Mouse (Mus musculus) limb, embryonic 10.5 days (tissue): Measurements from ENCODE around the gene Vstm2a. TPM values are rescaled to one million over a fixed set of nuclear protein-coding genes. Genes with fewer than 3 reads are reported as not detected.

Experiments
- DNase-seq: peaks from one replicate; pipeline ENCODE4 v3.0.0-alpha.2; 2017; ENCODE audit warnings: low spot score
- H3K27ac ChIP-seq: fragments of 300-500 bp; sonication (generic); 2 replicates; pipeline ENCODE4 v1.5.1; 2016; ENCODE audit warnings: mild to moderate bottlenecking
- H3K27me3 ChIP-seq: fragments of 300-500 bp; sonication (generic); 2 replicates; pipeline ENCODE4 v1.6.1; 2016; ENCODE audit warnings: low read depth, mild to moderate bottlenecking; ENCODE audit not compliant: poor library complexity, severe bottlenecking
- H3K36me3 ChIP-seq: fragments of 300-500 bp; sonication (generic); 2 replicates; pipeline ENCODE4 v1.6.1; 2016; ENCODE audit warnings: mild to moderate bottlenecking, moderate library complexity
- H3K4me1 ChIP-seq: fragments of 300-500 bp; sonication (generic); 2 replicates; pipeline ENCODE4 v1.6.1; 2016
- H3K4me3 ChIP-seq: fragments of 300-500 bp; sonication (generic); 2 replicates; pipeline ENCODE4 v1.5.1; 2016; ENCODE audit warnings: mild to moderate bottlenecking, moderate library complexity
- H3K9me3 ChIP-seq: fragments of 300-500 bp; sonication (generic); replicated peaks from 2 replicates; pipeline ENCODE4 v1.6.1; 2016; ENCODE audit warnings: mild to moderate bottlenecking
- WGBS: fragments of 180-500 bp; shearing (Covaris S2); methylation state at CpG from one replicate; pipeline ENCODE4 v1.1.7; 2016; 5-methylcytosine and 5-hydroxymethylcytosine counted together
- polyA plus RNA-seq: library from polyadenylated mRNA; unstranded; fragments of >200 nt; fragmentation: Nextera tagmentation; extraction: Ambion mirVana; gene quantifications from 2 replicates; pipeline ENCODE4 v1.2.1, GENCODE M21; 2016

Gene Vstm2a
- polyA plus RNA-seq, 1 experiment from 2014 or later, result 0.74 TPM

DNA sequence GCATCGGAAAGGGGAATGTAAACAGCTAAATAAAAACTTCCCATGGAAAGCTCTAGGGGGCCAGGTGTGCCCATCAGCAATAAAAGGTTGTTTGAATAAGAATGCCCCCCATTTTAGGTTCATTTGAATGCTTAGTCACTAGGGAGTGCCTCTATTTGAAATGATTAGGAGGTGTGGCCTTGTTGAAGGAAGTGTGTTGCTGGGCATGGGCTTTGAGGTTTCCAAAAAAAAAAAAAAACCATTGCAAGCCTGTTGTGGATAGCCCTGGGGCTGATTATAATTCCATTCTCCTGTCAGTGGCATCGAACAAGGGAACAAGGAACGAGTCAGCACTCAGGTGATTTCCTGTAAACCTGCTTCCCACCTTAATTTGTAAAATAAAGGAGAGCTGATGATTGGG is 87.7 kb downstream of the Vstm2a start:
- Histone ChIP-seq H3K4me1 (no peaks in the 10 kb centered on the region), H3K27ac (no peak overlapping the region), H3K27me3 (no peaks in the 10 kb centered on the region), H3K4me3 (no peak overlapping the region), H3K36me3 (no peaks in the 10 kb centered on the region), H3K9me3 (no peaks in the 10 kb centered on the region)
- WGBS, result 39% methylated on average over 3 of the region's 3 CpGs
- no peak for DNase-seq

DNA sequence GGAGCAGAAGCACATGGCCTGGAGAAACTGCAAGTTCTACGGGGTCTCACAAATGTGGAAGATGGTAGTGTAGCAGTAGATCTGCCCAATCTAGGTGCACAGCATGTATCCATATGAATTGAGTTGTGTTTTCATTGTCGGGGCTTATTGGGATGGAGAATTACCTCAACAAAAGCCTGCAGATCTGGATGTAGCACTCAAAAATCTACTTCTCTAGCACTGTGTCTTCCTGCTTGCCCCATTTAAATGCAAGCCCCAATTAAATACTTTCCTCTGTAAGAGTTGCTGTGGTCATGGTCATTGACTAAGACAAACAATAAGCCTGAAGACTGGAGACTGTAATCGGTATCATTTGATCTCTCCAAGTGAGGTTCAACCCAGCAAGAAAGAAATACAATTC is 88.2 kb downstream of the Vstm2a start:
- DNase-seq, result no peak
- 90% methylated on average over 3 of the region's 3 CpGs for whole genome bisulfite sequencing
- H3K4me1 ChIP-seq, result no peaks in the 10 kb centered on the region
- no peaks in the 10 kb centered on the region for H3K36me3 ChIP-seq
- no peaks in the 10 kb centered on the region for H3K9me3 ChIP-seq
- H3K4me3 ChIP-seq, result no peak overlapping the region
- H3K27me3 ChIP-seq, result no peaks in the 10 kb centered on the region
- no peak overlapping the region for H3K27ac ChIP-seq

DNA sequence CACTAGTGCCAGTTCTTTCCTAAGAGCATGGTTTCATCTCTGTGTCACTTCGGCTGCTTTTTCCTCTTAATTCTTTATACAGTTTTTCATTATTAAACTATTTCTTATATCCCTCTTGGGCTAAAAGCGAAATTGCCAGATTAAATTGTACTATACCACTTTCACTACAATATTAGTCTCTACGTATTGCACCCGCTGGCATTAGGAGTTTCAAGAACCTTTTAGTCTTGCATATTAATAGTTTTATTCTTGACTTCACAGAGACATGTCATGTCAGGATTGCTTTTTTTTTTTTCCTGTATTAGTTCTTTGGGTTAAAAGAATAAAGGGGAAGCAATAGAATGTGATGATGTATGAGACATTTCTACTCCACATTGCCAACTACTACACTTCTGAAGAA is 94.4 kb downstream of the Vstm2a start:
- Histone ChIP-seq H3K9me3 (no peaks in the 10 kb centered on the region), H3K27ac (no peak overlapping the region), H3K36me3 (no peaks in the 10 kb centered on the region), H3K27me3 (no peaks in the 10 kb centered on the region), H3K4me1 (no peaks in the 10 kb centered on the region), H3K4me3 (no peak overlapping the region)
- 95% methylated on average over 4 of the region's 4 CpGs for WGBS
- DNase-seq, result no peak

DNA sequence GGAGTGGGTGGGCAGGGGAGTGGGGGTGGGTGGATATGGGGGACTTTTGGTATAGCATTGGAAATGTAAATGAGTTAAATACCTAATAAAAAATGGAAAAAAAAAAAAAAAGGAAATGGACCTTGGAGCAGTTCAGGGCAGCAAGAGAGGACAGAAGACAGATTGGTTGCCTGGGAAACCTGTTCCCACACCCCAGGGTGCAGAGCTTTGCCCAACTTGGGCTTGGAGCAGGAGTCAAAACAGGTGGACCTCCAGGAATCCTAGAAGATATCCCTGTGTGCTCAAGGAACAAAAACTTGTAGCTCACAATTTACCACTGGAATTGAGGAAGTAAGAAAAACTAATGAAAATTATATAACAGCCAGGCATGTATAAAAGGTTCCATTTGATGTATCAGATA is 96.8 kb downstream of the Vstm2a start:
- no peak overlapping the region for H3K4me3 ChIP-seq
- H3K27ac ChIP-seq, result no peak overlapping the region
- H3K9me3 ChIP-seq, result no peaks in the 10 kb centered on the region
- H3K4me1 ChIP-seq, result no peaks in the 10 kb centered on the region
- H3K36me3 ChIP-seq, result no peaks in the 10 kb centered on the region
- no peak for DNase-seq
- H3K27me3 ChIP-seq, result no peaks in the 10 kb centered on the region

DNA sequence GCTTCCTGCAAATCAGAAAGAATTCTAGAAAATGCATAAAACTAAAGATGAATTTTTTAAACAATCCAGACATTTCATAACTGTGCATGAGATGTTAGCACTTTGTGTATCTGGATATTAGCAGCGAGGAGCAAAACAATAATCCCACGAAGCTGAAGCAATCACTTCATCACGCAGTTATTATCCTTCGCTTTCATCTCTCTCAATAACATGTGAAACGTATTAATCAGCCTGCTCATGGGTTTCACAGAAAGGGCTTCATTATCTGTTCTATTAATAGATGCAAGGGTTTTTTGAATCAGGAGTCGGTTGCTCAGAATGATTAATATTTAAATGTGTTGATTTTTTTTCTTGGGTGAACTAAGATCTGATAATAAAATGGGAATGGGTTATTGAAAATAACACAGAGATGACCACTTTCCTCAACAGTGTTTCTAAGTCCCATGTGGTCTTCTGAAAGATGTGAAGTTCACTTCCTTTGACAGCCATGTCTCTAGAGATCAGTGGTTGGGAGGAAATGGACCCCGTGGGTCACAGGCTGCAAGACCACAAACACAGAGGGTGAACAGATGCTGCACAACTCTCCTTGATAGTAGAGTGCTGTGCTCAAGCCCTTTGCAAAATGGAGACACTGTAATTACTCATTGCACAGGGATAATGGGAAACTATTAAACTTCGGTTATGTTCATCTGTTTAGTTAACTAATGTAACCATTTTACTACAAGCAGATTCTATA is 109.5 kb downstream of the Vstm2a start:
- H3K9me3 ChIP-seq, result no peaks in the 10 kb centered on the region
- 85% methylated on average over 8 of the region's 8 CpGs for WGBS
- no peak for DNase-seq
- H3K4me3 ChIP-seq, result no peak overlapping the region
- no peaks in the 10 kb centered on the region for H3K36me3 ChIP-seq
- H3K27ac ChIP-seq, result no peak overlapping the region
- H3K4me1 ChIP-seq, result no peaks in the 10 kb centered on the region
- H3K27me3 ChIP-seq, result no peaks in the 10 kb centered on the region

DNA sequence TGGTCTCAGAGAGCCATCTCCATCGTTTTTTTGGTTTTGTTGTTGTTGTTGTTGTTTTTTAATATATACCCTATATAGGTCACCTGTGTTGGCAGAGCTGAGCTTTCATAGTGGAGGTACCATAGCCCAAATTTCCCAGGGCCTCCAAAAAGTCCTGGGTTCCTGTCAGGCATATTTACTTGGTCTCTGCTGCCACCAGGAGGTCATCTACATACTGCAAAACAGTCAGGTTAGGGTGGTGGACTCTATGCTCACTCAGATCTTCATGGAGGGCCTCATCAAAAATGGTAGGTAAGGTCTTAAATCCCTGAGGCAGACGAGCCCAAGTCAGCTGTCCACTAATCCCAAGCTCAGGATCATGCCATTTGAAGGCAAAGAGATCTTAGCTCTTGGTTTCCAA is 146.1 kb downstream of the Vstm2a start:
- no peaks in the 10 kb centered on the region for H3K4me1 ChIP-seq
- H3K9me3 ChIP-seq, result no peaks in the 10 kb centered on the region
- DNase-seq, result no peak
- no peaks in the 10 kb centered on the region for H3K27me3 ChIP-seq
- 47% methylated on average over 2 of the region's 2 CpGs for WGBS
- H3K27ac ChIP-seq, result no peak overlapping the region
- H3K36me3 ChIP-seq, result no peaks in the 10 kb centered on the region
- no peak overlapping the region for H3K4me3 ChIP-seq

DNA sequence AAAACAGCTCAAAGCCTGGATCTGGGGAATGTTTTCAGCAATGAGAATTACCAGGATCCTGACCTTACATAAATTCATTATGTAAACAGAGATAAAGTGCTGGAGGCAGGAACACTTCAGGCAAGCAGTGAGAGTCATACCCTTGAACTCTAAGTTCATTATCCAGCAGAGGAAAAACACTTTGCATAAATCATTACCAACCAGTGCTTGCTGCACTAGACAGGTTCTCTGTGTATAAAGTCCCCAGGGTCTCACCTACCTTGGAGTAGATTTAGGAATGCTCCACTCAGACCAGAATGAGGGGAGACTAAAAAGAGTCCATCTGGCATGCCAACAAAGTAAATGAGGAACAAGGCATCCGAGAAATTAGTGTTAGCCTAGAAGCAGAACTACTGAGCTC is 154.2 kb downstream of the Vstm2a start:
- no peak overlapping the region for H3K4me3 ChIP-seq
- DNase-seq, result no peak
- 82% methylated on average over 1 of the region's 1 CpGs for WGBS

DNA sequence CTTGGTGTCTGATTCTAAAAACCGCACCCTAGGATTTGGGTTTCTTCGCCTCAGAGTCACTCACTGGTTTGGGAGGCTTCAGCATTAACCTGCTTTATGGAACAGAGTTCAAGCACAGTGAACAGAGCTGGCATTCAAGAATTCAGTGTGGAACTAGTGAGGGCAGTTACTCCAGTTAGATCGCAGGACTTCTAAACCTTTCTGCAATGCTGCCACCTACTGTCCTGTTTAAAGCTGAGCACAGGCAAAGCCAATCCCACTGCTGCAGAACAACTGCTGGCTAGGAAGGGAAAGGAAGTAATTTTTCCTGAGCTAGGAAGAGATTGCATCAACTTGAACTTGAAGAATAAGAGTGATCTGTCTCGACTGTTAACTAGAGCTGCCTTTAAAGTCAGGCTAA is 155.1 kb downstream of the Vstm2a start:
- no peaks in the 10 kb centered on the region for H3K9me3 ChIP-seq
- no peak overlapping the region for H3K27ac ChIP-seq
- no peaks in the 10 kb centered on the region for H3K4me1 ChIP-seq
- no peak overlapping the region for H3K4me3 ChIP-seq
- DNase-seq, result peak; percentile 41
- no peaks in the 10 kb centered on the region for H3K27me3 ChIP-seq
- no peaks in the 10 kb centered on the region for H3K36me3 ChIP-seq
- 33% methylated on average over 4 of the region's 4 CpGs for WGBS

More for the DNA sequence above, 154.2 kb downstream of the Vstm2a start:
- Histone ChIP-seq H3K36me3 (no peaks in the 10 kb centered on the region), H3K27ac (no peak overlapping the region), H3K9me3 (no peaks in the 10 kb centered on the region), H3K27me3 (no peaks in the 10 kb centered on the region), H3K4me1 (no peaks in the 10 kb centered on the region)

DNA sequence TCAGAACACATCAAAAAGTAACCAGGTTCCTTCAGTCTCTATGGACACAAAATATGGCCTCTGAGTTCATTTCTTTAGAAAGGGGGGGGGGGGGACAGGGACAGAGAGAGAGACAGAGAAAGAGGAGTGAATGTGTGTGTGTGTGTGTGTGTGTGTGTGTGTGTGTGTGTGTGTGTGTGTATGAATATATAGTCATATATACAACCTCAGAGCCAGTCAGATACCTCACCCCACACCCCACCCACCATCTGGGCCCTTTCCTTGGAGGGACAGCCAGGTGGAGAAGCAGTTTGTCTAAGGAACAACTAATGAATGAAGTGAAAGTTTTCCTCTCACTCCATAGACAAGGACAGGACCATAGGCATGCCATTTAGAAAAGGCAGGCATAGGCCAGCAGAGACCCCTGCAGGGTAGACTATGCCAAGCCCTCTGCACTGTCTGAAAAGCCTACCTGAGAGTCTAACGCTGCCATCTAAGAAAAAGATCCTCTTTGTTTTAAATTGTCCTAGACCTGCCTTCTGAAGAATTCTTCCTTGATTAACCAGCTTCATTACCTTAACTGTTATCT is 155.6 kb downstream of the Vstm2a start:
- Histone ChIP-seq H3K27ac (no peak overlapping the region), H3K9me3 (no peaks in the 10 kb centered on the region), H3K36me3 (no peaks in the 10 kb centered on the region), H3K4me1 (no peaks in the 10 kb centered on the region), H3K27me3 (no peaks in the 10 kb centered on the region), H3K4me3 (no peak overlapping the region)
- no peak for DNase-seq
- 54% methylated on average over 1 of the region's 1 CpGs for WGBS

DNA sequence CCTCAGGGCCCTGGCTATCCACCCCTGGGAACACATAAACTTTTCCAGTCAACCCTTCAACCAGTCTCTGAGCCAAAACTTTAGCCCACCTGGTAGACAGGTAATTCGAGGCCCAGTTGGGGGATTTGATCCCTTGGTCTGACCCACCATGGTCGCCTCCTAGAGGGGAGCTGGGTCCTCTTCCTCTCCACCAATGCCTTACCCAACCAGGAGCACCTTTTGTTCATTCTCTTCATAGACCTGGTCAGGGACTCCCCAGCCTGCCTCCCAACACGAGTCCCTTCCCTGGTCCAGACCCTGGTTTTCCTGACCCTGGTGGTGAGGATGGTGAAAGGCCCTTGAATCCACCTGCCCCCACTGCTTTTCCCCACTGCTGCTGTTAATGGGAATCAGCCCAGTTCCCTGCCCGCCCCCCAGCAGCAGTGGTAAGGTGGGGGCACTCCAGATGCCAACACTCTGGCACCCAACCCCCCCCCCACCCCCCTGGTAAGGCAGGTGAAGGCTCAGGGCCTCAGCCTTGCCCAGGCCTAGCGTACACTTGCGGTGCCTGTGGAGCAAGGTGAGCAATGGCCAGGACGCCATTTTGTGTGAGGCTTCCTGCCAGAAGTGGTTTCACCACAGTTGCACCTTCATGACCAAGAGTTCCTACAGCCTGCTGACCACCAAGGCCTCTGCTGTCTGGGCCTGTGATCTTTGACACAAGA is 182.2 kb downstream of the Vstm2a start:
- no peak for DNase-seq
- no peak overlapping the region for H3K27ac ChIP-seq
- 93% methylated on average over 7 of the region's 7 CpGs for WGBS

More for the DNA sequence above, 182.2 kb downstream of the Vstm2a start:
- no peak overlapping the region for H3K4me3 ChIP-seq
- H3K36me3 ChIP-seq, result no peaks in the 10 kb centered on the region
- no peaks in the 10 kb centered on the region for H3K9me3 ChIP-seq
- no peaks in the 10 kb centered on the region for H3K4me1 ChIP-seq
- no peaks in the 10 kb centered on the region for H3K27me3 ChIP-seq
